Mouse (Mus musculus): ENCODE measurements around the gene Hid1.
"Not testable (repeated sequence)": the region's sequence is repeated elsewhere in the genome, so short reads cannot be mapped to it uniquely, and the experiment has no call there.

The Hid1 gene

GRCm38 (mm10) chr11:115367395-115367944, at the start of gene Hid1:
Gene Hid1, minus strand, starts transcription at chr11:115367756.
- peak; percentile 90 for DNase-seq

DNA sequence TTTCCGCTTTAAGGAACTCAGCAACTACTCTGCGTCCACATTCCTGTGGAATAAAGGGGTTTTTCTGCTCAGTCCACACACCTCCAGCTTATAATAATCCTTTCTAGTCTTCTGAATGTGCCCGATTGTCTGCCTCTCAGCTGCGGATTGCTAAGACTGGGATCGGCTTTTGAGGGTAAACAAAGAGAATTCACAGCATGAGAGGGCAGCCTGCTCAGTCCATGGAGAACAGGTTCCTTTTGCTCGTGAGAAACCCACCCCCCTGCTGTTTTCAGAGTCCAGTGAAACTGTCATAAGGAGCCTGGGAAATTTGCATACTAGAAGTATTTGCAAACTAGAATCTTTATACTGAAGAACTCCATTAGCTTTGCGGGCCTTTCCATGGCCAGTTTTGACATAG, 42.0 kb upstream of the Hid1 start:
- DNase-seq = no peak

DNA sequence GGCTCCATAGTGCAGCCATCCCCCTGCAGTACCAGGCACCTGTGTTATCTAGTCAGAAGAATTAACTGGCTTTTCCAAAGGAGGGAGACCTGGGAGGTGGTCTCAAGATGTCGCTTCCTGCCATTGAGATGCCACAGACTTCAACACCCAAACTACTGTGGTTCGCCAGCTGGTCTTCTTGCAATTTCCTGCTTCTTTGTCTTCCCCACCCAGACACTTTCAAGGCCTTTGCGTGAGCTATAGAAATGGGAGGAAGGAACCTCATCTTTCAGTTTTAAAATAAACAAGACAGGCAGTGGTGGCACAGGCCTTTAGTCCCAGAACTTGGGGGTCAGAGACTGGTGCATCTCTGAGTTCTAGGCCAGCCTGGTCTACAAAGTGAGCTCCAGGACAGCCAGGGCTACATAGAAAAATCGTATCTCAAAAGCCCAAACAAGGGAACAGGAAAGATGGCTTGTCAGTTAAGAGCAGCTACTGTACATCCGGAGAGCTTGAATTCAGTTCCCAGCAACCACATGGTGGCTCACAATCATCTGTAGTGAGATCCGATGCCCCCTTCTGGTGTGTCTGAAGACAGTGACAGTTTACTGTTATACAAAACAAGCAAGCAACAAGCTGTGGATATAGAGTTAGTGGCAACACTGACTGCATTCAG, 40.8 kb upstream of the Hid1 start:
- DNase-seq = no peak

DNA sequence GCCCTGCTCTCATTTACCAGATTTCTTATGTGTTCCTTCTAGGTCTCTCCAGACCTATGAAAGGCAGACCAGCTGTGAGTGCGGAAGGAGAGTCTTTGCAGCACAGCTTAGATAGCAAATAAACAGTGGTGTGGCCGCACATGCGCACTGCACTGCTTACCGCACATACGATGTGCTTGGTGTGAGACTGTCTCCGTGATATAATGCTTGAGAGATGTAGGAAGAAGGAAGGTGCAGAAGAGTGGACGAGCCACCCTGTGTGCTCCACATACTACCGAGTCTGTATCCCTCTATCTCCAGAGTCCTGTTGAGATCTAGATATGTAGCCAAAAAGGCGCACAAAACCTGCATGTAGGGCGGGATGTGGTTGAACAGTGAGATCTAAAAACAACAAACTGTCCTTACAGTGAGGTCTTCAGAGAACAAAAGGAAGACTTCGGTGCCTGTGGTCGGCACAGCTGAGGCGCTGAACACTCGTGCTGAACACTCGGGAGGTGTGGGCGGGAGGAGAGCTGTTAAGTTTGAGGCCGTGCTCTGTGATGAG, 39.4 kb upstream of the Hid1 start:
- no peak for DNase-seq

- DNase-seq = no peak
These were observed 38.2 kb upstream of the Hid1 start for GRCm38 (mm10) chr11:115405723-115406122.

GRCm38 (mm10) chr11:115403338-115404124, 36.0 kb upstream of the Hid1 start, which contains the start of gene Mrpl58:
Gene Mrpl58, plus strand, starts transcription at chr11:115403752.
- peak; percentile 87 for DNase-seq

DNA sequence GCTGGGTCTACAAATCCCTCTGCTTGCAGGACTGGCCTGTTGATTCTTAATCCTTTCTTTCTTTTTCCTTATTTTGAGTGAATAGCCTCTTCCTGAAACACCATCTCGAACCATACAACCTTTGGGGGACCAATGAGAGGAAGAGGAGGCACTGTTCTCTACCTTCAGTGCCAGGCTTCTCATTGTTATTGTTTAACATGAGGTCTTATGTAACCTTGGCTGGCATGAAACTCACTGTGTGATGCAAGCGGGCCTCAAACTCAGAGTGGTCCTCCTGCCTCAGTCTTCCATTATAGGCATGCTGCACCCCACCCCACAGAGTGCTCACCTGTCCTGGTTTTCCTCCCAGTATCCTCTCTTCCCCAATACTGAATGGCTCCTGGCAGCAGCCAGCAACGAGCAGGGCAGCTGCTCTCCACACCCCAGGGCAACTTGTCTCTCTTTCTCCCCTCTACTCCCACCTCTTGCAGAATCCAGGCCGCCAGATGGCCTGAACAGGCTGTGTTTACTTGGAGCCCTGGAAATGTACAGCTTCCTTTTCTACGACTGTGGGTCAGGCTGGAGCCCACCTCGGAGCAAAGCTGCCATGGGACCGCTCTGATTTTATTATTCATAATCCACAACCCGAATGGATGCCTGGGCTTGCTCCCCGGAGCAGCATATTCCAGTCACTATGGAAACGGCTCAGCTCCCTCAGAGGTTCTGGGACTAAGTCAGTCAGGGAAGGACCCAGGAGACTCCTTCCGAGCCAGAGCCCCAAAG, 33.3 kb upstream of the Hid1 start:
- DNase-seq = peak; percentile 77

- no peak for DNase-seq
These were observed 32.6 kb upstream of the Hid1 start for GRCm38 (mm10) chr11:115400126-115400525.

- DNase-seq = no peak
These were observed 30.5 kb upstream of the Hid1 start for GRCm38 (mm10) chr11:115398085-115398484.

- peak; percentile 76 for DNase-seq
These were observed 26.3 kb upstream of the Hid1 start for GRCm38 (mm10) chr11:115393721-115394325.

GRCm38 (mm10) chr11:115391358-115391757, 23.8 kb upstream of the Hid1 start:
- no peak for DNase-seq

DNA sequence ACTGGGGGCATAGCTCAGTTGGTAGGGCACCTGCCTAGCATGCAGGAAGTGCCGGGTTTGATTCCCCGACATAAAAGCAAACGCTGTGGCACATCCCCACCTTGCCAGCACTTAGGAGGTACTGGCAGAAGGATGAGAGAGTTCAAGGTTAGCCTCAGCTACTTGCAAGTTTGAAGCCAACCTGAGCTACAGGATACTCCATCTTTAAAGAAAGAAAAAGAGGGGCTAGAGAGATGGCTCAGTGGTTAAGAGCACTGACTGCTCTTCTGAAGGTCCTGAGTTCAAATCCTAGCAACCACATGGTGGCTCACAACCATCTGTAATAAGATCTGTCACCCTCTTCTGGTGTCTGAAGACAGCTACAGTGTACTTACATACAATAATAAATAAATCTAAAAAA, 19.3 kb upstream of the Hid1 start:
- not testable (repeated sequence) for DNase-seq

- DNase-seq = no peak
These were observed 17.0 kb upstream of the Hid1 start for GRCm38 (mm10) chr11:115384587-115384986.

DNA sequence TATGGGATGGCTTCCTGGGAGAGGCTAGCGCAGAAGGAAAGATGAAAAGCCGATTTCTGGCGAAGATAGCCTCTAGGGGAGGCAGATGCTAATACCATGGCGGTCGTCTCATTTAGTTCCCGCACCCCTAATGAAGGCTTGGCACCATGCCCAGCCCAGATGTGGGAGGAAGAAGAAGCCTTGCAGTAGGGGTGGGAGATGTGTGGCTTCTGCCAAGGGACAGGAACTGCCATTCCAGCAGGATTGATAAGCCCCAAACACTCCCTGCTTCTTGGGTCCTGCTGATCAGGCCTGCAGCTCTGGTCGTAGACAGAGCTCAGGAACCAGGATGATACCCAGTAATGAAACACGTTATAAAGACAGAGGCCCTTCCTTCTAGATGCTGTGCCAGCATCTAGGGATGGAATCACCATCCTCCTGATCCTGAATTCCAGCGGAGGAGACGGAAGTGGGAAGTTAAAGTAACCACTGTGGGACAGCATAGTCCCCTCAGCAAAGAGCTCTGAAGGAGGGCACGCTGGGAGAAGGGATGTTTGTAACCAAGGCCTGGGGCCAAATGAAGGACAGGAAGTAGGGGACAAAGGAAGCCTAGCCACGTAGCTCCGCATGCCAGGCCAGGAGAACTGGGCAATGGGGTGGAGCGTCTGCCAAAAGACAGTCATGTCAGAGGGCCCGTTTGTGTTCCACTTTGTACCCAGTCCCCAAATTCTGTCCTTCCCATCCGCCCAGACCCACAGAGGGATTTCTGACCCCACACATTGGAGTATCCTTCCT, 16.3 kb upstream of the Hid1 start:
- DNase-seq = no peak

DNA sequence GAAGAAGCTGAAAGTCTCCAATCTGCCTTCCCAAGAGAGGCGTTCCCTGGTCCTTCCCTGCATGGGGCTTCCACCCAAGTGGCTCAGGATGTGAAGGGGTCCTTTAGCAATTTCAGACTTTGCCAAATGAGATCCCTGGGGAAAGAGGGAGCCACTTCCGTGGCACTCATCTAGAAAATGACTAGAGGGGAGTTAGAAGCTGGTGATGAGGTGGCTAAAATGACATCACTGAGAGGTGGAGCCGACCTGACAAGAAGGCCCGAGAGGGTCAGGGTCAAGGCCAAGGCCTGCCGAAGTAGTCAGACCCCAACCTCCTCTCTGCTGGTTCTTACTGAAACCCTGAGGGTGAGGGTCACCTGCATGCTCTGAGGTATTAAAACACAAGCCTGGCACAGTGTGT, 15.3 kb upstream of the Hid1 start:
- DNase-seq = no peak

DNA sequence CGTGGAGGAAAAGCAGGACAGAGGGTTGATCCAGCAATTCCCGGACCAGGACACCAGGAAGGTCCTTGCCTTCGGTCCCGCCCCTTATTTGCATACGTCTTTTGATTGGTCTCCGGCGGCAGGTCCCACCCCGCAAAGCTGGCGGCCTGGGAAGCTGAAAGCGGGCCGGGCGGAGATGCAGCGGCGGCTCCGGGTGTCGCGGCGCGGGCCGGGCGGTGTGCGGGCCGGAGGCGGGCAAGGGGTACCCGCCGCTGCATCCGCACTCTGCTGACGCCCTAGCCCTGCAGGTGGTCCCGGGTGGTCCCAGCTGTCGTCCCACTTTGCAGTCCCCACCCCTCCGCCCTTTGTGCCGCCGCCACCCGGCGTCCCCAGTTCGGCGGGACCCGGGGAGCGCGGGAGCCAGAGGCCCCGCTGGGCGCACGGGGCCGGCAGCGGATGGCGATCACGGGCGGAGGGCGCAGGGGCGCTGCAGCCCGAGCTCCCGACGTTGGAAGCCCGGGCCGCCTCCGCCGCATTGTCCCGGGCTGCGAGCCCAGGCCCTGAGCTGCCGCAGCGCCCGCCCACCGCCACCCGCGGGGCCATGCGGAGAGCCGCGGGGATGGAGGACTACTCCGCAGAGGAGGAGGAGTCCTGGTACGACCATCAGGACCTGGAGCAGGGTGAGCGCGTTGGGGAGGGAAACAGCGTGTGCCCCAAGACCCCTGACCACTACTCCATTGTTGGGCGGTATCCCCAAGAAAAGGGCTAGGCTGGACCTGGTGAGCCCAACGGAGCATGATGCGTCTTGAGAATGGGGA, 14.4 kb upstream of the Hid1 start, which contains the start of gene Cdr2l:
Gene Cdr2l (plus strand): TSS at position 174 of the 797 bp plus-strand sequence.
- peak; percentile 92 for DNase-seq

DNA sequence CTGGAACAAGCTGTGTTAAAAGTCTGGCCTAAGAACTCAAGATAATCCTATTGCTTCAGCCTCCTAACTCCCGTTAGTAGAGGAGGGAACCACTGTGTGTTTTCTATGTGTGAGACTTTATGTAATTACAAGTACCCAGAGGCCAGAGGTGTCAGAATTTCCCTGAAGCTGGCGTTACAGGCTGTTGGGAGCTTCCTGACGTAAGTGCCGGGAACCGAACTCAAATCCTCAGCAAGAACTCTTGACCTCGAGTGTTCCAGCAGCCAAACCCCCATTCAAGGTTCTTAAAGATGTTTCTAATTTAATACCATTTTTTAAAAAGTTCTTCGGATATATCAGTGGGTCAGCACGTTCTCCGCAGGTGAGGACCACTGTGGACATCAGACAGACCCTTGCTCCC, 13.7 kb upstream of the Hid1 start:
- no peak for DNase-seq

DNA sequence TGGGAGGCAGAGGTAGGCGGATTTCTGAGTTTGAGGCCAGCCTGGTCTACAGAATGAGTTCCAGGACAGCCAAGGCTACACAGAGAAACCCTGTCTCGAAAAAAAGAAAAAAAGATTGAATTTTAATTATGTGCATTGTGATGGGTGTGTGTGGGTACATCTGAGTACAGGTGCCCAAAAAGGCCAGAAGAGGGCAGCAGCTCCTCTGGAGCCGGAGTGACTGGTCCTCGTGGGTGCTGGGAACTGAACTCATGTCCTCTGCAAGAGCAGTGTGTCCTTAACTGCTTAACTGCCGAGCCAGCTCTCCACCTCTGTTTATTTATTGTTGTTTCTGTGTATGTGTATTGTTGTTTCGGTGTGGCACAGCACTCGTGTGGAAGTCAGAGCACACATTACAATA, 10.3 kb upstream of the Hid1 start:
- no peak for DNase-seq

- DNase-seq = no peak
These were observed 9.7 kb upstream of the Hid1 start for GRCm38 (mm10) chr11:115377254-115377653.

DNA sequence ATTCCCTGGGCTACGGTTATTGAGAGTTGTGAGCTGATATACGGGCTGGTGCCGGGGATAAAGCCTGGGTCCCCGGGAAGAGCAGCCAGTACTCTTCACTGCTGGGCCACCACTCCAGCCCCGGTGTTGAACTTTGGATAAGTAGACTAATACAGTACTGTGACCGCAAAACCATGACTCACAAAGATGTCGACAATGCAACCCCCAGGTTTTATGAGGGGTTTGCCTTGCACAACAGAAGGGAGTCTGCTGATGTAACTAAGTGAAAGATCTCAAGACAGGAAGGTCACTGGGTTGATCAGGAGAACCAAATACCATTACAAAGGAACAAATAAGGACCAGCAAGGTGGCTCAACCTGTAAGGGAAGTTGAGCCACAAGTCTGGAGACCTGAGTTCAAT, 9.2 kb upstream of the Hid1 start:
- DNase-seq = no peak

Measured in cerebellum, adult 8-10 months (tissue).